Mouse (Mus musculus) right cerebral cortex, adult 2 months (tissue): ENCODE measurements at regions not wholly inside any gene's neighbourhood (a gene's known extent, or its start where the extent isn't known, plus 50 kb on each side); places are given as distances from the start of the nearest gene placed in this dataset.
A peak's percentile ranks its signal among the peaks of the same experiment; 100 is the strongest.
"Not testable (repeated sequence)": the region's sequence is repeated elsewhere in the genome, so short reads cannot be mapped to it uniquely, and the experiment has no call there.

ENCODE experiments used
- DNase-seq, 2 experiments: peaks; one replicate each; pipeline ENCODE4 v3.0.0; 2021 to 2022; ENCODE audit warnings: low spot score in 2 of 2

DNA sequence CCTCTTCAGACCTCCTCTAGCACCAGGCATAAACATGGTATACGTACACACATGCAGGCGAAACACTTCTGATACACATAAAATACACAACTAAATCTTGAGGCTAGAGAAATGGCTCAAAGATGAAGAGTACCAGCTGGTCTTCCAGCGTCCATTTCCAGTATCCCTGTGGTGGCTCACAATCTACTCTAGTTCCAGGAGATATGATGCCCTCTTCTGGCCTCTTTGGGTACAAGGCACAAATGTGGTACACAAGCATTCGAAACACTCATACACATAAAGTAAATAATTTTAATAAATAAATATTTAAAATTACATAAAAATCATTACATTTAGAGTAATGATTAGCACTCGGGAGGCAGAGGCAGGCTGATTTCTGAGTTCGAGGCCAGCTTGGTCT is 50.7 kb upstream of the Rabgap1l start:
- no peak for DNase-seq

DNA sequence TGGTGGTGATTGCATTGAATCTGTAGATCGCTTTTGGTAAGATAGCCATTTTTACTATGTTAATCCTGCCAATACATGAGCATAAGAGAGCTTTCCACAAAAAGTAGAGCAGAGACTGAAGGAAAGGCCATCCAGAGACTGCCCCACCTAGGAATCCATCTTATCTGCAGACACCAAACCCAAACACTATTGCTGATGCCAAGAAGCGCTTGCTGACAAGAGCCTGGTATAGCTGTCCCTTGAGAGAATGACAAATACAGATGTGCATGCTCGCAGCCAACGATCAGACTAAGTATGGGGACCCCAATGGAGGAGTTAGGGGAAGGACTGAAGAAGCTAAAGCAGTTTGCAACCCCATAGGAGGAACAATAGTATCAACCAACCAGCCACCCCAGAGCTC is 51.7 kb upstream of the Rabgap1l start:
- not testable (repeated sequence) for DNase-seq

DNA sequence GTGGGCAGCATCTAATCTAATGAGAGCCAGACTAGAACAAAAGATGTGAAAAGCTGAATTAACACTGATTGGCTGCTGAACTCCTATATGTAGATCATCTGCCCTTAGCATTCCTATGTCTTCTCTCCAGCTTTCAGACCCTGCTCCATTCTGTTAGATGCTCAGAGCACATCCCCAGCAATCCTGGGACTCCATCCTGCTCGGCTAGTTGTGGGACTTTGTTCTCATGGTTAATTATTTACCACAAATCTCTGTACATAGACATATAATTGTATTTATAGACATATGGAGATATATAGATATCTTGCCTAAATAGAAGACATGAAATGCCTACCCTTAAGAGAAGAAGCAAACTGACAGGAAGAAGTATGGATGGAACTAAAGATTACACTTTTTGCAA is 55.5 kb upstream of the Rc3h1 start:
- DNase-seq, result no peak

DNA sequence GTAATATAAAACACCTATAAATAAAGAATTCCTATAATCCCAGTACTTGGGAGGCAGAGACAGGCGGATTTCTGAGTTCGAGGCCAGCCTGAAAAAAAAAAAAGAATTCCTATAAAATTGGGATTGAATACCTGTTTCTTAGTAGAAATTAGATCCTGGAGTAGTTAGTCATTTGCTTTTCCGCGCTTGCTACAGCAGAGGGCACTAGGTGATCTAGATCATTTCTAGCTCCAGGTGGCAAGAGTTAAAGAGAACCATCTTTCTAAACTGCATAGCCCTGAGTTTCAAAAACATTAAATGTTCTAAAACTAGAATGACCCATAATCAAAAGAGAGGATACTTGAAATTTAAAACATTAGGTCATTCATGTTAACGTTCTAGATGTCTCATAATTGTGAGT is 51.8 kb upstream of the Rc3h1 start:
- DNase-seq, result no peak

DNA sequence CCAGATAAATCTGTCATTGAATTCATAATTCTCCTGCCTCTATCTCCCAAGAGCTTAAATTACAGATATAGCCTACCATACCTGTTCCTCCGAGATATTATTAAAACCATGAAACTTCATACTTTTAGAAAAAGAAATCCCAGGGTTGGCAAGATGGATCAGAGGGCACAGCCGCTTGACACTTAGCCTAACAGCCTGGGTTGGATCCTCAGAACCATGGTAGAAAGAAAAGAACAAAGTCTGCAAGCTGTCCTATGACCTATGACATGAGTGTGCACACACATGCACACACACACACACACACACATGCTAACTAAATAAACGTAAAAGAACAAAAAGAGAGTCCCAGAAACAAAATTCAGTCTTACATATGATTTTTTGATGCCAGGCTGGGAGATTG is 50.8 kb upstream of the Rc3h1 start:
- no peak for DNase-seq

- peak in 1 of 2 experiments; percentile 30 for DNase-seq
Measured at GRCm38 (mm10) chr1:160855926-160856620, 50.1 kb upstream of the Rc3h1 start.
